Mouse (Mus musculus): Measurements from ENCODE around the gene Hyal5. TPM values are rescaled to one million over a fixed set of nuclear protein-coding genes. Genes with fewer than 3 reads are reported as not detected.

Gene Hyal5
- not detected for total RNA-seq (2021)

GRCm38 (mm10) chr6:24857697-24858096 is at the start of gene Hyal5:
Gene Hyal5, plus strand, starts transcription at chr6:24857997.
- DNase-seq (ENCODE audit: low spot score in 2 of 2) = no peak
- intact Hi-C loops (cut with DNase I) = no loop called here

GRCm38 (mm10) chr6:24822070-24822469 is 35.7 kb upstream of the Hyal5 start:
- no peak for DNase-seq (ENCODE audit: low spot score in 2 of 2)
- intact Hi-C loops (cut with DNase I) = no loop called here

GRCm38 (mm10) chr6:24860320-24860719 is 2.5 kb downstream of the Hyal5 start:
- intact Hi-C loops (cut with DNase I) = no loop called here
- DNase-seq (ENCODE audit: low spot score in 2 of 2) = no peak

- intact Hi-C loops (cut with DNase I) = no loop called here
- DNase-seq (ENCODE audit: low spot score in 2 of 2) = no peak
Measured at GRCm38 (mm10) chr6:24863649-24864048, 5.9 kb downstream of the Hyal5 start.

DNA sequence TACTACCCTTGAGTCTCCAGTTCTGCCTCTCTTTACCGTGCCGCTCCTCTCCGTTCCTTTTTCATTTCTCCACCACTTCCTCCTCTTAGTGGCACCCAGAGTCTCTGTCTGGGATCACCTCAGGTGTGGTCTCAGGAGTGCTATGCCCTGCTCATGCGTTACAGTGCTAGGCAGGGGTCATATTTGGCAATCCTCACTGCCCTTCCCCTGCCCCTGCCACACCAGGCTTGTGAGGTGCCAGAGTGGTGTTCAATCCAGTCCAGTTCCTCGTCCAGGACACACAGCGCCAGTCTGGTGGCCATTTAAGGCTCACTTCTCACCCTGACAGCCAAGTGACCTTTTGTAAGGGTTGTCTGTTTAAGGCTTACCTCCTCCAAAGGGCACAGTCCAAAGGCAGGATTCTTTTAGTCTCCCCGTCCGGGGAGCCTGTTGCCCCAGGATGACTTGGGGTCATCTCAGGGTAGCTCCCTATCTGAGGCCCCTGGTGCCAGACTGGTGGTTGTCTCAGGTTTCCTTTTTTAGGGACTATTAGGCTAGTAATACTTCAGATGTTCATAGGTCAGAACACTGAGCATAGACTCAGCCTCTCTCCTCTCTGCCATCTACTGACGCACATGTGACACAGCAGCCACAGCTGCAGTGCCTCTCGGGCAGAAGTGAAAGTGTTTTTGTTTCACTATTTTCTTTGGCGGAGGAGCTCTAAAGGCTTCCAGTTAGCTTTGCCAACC is 36.5 kb downstream of the Hyal5 start:
- peak; percentile 2 to 17 for DNase-seq (ENCODE audit: low spot score in 2 of 2)
- intact Hi-C loops (cut with DNase I) = no loop called here

DNA sequence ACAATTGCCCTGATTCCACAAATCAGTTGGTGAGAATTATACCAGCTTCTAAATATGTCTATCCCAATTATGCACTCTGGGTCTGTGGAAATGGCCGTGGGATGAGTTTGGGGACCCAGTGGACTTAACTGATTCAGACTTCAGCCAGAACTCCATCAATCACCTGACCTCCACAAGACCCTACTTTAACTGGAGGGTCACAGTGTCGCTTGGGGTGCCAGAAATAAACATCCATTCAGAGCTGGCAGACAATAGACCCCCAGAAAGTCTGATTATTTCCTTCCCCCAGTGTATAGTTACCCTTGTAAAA is 37.0 kb downstream of the Hyal5 start:
- no peak for DNase-seq (ENCODE audit: low spot score in 2 of 2)
- intact Hi-C loops (cut with DNase I) = no loop called here

- intact Hi-C loops (cut with DNase I) = no loop called here
- DNase-seq (ENCODE audit: low spot score in 2 of 2) = no peak
Measured at GRCm38 (mm10) chr6:24905101-24905500, 47.3 kb downstream of the Hyal5 start.

GRCm38 (mm10) chr6:24907824-24908223 is 50.0 kb downstream of the Hyal5 start:
- intact Hi-C loops (cut with DNase I) = no loop called here
- DNase-seq (ENCODE audit: low spot score in 2 of 2) = no peak

DNA sequence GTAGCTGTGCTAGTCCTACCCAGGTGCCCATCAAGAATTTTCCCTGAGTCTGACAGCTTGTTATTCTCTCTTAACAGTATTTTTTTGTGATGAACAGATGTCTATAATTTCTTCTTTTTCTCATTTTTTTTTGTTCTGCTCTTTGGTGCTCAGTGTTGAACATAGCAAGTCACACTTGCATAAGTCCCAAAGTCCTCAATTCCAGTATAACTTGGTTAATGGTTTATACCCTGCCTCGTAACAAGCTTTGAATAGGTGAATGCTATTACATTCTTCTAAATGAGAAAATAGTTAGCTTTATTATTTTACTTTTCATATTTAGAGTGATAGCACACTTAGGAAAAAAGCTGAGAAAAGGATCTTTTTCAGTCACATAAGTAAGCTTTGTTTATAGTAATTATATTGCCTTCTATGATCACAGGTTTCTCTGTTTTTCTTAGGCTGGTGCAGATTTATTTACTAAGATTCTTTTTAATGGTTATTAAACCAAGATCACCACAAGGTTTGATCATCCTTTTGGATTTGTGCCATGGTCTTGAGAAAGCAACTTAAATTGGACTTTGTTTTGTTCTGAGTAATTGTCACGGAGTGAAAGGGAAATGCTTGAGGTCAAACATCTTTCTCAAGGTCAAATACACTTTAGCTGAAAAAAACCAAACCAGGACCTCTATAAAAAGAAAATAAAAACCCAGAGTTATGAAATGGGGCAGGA is 52.4 kb downstream of the Hyal5 start:
- intact Hi-C loops (cut with DNase I) = no loop called here
- no peak for DNase-seq (ENCODE audit: low spot score in 2 of 2)

GRCm38 (mm10) chr6:24910728-24911105 is 52.9 kb downstream of the Hyal5 start:
- no peak for DNase-seq (ENCODE audit: low spot score in 2 of 2)
- intact Hi-C loops (cut with DNase I) = no loop called here

DNA sequence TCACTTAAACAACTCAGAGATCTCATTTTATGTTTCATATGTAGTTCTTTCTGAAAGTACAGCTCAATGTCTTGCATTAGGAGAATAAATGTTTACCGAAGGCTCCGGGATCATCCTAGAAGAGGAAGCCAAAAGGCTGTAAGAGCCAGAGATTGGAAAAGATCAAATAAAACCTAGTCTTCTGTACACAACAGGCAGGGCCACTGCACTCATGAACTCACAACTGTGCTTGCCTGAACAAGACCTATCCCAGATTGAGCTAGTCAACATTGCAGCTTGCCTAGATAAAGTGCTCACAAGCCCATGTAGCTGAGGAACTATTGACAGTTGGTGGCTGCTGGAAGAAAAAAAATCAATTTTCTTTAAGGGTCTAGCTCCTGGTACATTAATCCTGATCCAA is 55.8 kb downstream of the Hyal5 start:
- no peak for DNase-seq (ENCODE audit: low spot score in 2 of 2)
- intact Hi-C loops (cut with DNase I) = no loop called here

- DNase-seq (ENCODE audit: low spot score in 2 of 2) = no peak
- intact Hi-C loops (cut with DNase I) = no loop called here
Measured at GRCm38 (mm10) chr6:24925076-24925785, 67.4 kb downstream of the Hyal5 start.

Other genes with a start within 250 kb of the Hyal5 start
- 100 to 1,000 TPM; 108 to 126 TPM for gene Wasl, start 193.0 kb upstream of the Hyal5 start, total RNA-seq (2021)
- gene Hyal6, start 124.8 kb upstream of the Hyal5 start, total RNA-seq (2021) = not detected
- not detected for gene Hyal4, start 109.7 kb upstream of the Hyal5 start, total RNA-seq (2021)
- gene Spam1, start 66.8 kb upstream of the Hyal5 start, total RNA-seq (2021) = not detected
- gene Tmem229a, start 98.3 kb downstream of the Hyal5 start, total RNA-seq (2021) = 10 to 100 TPM; 41.0 to 42.0 TPM

Measured in left cerebral cortex, postnatal 25 days (tissue).